Mouse (Mus musculus) heart, embryonic 10.5 days (tissue): ENCODE data around the gene Aco2. TPM values are rescaled to one million over a fixed set of nuclear protein-coding genes. Genes with fewer than 3 reads are reported as not detected.
"Not testable (repeated sequence)": the region's sequence is repeated elsewhere in the genome, so short reads cannot be mapped to it uniquely, and the experiment has no call there.

ENCODE experiments used
- DNase-seq: peaks from one replicate; pipeline ENCODE4 v3.0.0-alpha.2; 2017; ENCODE audit warnings: low spot score
- H3K27ac ChIP-seq: fragments of 300-500 bp; sonication (generic); 2 replicates; pipeline ENCODE4 v1.5.1; 2016; ENCODE audit warnings: mild to moderate bottlenecking
- H3K27me3 ChIP-seq: fragments of 300-500 bp; sonication (generic); 2 replicates; pipeline ENCODE4 v1.6.1; 2016; ENCODE audit warnings: mild to moderate bottlenecking; ENCODE audit not compliant: poor library complexity, insufficient read depth, severe bottlenecking
- H3K36me3 ChIP-seq: fragments of 300-500 bp; sonication (generic); 2 replicates; pipeline ENCODE4 v1.6.1; 2016; ENCODE audit warnings: mild to moderate bottlenecking, moderate library complexity
- H3K4me1 ChIP-seq: fragments of 300-500 bp; sonication (generic); 2 replicates; pipeline ENCODE4 v1.6.1; 2016; ENCODE audit warnings: mild to moderate bottlenecking
- H3K4me3 ChIP-seq: fragments of 300-500 bp; sonication (generic); 2 replicates; pipeline ENCODE4 v1.5.1; 2016; ENCODE audit warnings: mild to moderate bottlenecking, moderate library complexity
- H3K9me3 ChIP-seq: fragments of 300-500 bp; sonication (generic); 2 replicates; pipeline ENCODE4 v1.6.1; 2016; ENCODE audit warnings: mild to moderate bottlenecking, moderate library complexity
- WGBS: fragments of 180-500 bp; shearing (Covaris S2); methylation state at CpG from one replicate; pipeline ENCODE4 v1.1.7; 2016; 5-methylcytosine and 5-hydroxymethylcytosine counted together
- polyA plus RNA-seq: library from polyadenylated mRNA; unstranded; fragments of >200 nt; fragmentation: Nextera tagmentation; extraction: Ambion mirVana; gene quantifications from 2 replicates; pipeline ENCODE4 v1.2.1, GENCODE M21; 2016

Aco2 gene
- polyA plus RNA-seq, 1 experiment from 2014 or later, result 320 TPM

DNA sequence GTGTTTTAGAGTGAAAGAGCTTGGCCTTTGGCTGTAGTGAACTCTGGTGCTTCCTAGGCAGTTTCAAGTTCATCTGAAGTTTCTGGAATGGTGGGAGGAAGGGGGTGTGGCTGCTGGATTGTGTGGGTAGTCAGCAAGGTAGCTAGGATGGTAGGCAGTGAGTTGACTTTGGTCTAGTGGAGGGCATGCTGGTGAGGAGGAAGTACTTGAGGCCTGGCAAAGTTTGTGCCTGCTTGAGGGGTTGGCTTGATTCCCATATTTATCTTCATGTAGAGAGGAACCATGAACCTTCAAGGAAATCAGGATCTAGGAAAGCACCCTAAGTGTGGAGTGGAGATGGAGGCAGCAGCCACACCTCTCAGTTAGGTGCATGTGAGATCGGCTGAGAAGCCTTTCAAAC, 21.9 kb downstream of the Aco2 start:
- peaks cover 94% of the 10 kb centered on the region for H3K36me3 ChIP-seq
- no peak overlapping the region for H3K27ac ChIP-seq

GRCm38 (mm10) chr15:81896407-81896806, 24.3 kb downstream of the Aco2 start:
- H3K36me3 ChIP-seq, result peaks cover 91% of the 10 kb centered on the region

More for the DNA sequence above, 21.9 kb downstream of the Aco2 start:
- peaks cover 3% of the 10 kb centered on the region; the same call in 1 of the 2 replicates for H3K4me1 ChIP-seq
- DNase-seq, result no peak
- no peak overlapping the region for H3K4me3 ChIP-seq
- H3K9me3 ChIP-seq, result no peaks in the 10 kb centered on the region
- H3K27me3 ChIP-seq, result no peaks in the 10 kb centered on the region
- WGBS, result 83% methylated on average over 1 of the region's 1 CpGs

DNA sequence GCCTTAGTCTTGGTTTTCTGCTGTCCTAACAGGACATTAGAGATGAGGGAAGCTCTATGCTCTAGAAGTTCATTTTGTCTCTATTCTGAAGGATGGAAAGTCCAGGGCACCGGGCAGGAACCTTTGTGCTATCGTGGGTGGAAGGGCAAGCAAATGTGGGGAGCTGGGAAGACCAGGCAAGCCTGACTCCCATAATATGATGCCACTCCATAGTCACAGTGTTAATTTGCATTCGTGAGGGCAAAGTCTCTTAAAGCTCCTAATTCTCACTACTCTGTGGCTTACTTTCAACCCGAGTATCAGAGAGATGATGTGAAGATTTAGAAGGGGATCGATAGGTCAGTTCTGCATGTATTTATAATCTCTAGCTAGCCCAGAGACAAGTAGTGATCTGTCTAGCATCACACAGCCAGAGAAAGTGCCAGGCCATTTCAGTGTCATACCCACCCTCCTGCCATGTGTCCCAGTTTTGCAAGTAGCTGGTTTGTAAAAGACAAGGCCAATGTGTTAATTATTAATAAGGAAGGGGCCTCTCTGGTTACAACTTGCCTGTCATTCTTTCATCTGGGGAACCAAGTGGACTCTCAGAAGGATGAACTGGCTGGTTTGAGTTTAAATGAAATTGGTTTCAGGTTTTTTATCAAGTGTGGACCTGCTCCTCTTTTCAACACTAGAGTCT, 25.6 kb downstream of the Aco2 start:
- Histone ChIP-seq H3K9me3 (no peaks in the 10 kb centered on the region), H3K27ac (no peak overlapping the region), H3K36me3 (peaks cover 90% of the 10 kb centered on the region), H3K4me1 (no peaks in the 10 kb centered on the region), H3K4me3 (no peak overlapping the region), H3K27me3 (no peaks in the 10 kb centered on the region)
- DNase-seq, result no peak
- WGBS, result 87% methylated on average over 5 of the region's 5 CpGs

More at GRCm38 (mm10) chr15:81896407-81896806, 24.3 kb downstream of the Aco2 start:
- peaks cover 3% of the 10 kb centered on the region; the same call in 1 of the 2 replicates for H3K4me1 ChIP-seq
- no peak overlapping the region for H3K27ac ChIP-seq
- H3K4me3 ChIP-seq, result no peak overlapping the region
- no peaks in the 10 kb centered on the region for H3K27me3 ChIP-seq
- no peaks in the 10 kb centered on the region for H3K9me3 ChIP-seq
- no peak for DNase-seq
- 88% methylated on average over 2 of the region's 2 CpGs for WGBS

DNA sequence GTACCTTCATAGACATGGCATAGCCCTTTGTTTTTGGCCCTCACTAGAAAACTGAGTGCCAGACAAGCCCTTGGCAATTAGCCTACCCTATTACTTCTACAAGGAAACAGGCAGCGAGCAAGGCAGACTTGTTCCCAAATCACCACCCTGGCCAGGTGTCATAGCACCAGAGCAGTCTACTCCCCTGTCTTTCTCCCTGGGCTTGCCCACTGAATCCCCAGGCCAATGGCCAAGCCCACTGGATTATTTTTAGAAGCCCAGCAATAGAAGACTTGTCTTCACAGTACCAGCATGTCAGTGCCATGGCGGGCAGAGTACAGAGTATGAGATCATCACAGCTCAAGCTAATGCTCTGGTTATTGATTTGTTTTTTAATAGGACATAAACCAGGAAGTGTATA, 26.6 kb downstream of the Aco2 start:
- no peak overlapping the region for H3K27ac ChIP-seq

DNA sequence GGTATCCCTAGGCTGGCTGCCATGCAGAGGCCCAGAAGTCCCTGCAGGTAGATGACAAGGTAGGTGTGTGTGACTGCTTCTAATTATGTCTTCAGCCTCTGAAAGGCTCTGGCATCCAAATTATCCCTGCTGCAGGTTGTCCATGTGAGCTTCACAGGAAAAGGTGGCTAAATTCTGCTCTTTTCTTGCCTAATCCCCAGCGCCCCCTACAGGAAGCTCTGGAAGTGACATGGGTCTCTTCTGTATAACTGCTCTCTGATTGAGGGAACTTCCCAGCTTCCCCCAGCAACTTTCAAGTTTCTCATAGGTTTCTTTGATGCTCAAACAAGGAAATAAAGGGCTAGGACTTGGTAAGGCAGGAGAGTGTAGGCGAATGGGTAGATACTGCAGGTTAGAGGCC, 32.8 kb downstream of the Aco2 start:
- no peak for DNase-seq
- Histone ChIP-seq H3K4me3 (no peak overlapping the region), H3K4me1 (no peaks in the 10 kb centered on the region), H3K9me3 (no peaks in the 10 kb centered on the region), H3K27me3 (no peaks in the 10 kb centered on the region), H3K36me3 (peaks cover 98% of the 10 kb centered on the region), H3K27ac (no peak overlapping the region)
- WGBS, result 35% methylated on average over 2 of the region's 2 CpGs

More for the DNA sequence above, 26.6 kb downstream of the Aco2 start:
- Histone ChIP-seq H3K4me3 (no peak overlapping the region), H3K27me3 (no peaks in the 10 kb centered on the region), H3K4me1 (no peaks in the 10 kb centered on the region), H3K36me3 (peaks cover 92% of the 10 kb centered on the region), H3K9me3 (no peaks in the 10 kb centered on the region)
- no peak for DNase-seq
- WGBS, result 85% methylated on average over 2 of the region's 2 CpGs

DNA sequence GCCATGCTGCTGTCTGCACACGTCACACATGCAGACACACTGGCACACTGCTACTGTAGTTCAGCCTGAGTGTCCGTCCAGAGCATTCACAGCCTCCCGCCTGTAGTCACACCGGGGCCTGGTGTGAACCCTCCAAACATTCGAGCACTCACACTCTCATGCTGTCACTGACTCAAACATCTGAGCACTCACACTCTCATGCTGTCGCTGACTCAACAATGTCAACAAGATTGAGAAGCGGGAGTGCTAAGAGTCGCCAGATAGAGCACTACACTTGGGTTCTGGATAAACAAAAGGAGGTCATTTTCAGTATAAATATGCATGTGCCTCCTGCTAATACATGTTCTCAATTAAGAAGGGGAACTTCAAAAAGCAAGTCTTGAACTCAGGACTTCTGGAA, 35.8 kb downstream of the Aco2 start:
- DNase-seq, result no peak
- Histone ChIP-seq H3K36me3 (peaks cover 99% of the 10 kb centered on the region), H3K27me3 (no peaks in the 10 kb centered on the region), H3K4me3 (no peak overlapping the region), H3K27ac (no peak overlapping the region), H3K4me1 (0 out of 2 replicates have a peak, but pooled peaks cover 2% of the 10 kb centered on the region), H3K9me3 (no peaks in the 10 kb centered on the region)
- 90% methylated on average over 8 of the region's 8 CpGs for WGBS

DNA sequence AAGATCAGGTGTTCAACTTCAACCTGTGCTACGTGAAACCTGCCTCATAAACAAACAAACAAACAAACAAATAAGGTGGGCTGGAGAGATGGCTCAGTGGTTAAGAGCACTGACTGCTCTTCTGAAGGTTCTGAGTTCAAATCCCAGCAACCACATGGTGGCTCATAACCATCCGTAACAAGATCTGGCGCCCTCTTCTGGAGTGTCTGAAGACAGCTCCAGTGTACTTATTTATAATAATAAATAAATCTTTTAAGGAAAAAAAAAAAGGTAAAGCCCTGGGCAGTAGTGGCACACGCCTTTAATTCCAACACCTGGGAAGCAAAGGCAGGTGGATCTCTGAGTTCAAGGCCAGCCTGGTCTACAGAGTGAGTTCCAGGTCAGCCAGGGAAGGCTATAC, 36.7 kb downstream of the Aco2 start:
- 84% methylated on average over 4 of the region's 4 CpGs for WGBS
- H3K9me3 ChIP-seq, H3K27me3 ChIP-seq, DNase-seq, H3K4me3 ChIP-seq, H3K4me1 ChIP-seq, H3K27ac ChIP-seq: not testable (repeated sequence)
- H3K36me3 ChIP-seq, result peaks cover 99% of the 10 kb centered on the region

DNA sequence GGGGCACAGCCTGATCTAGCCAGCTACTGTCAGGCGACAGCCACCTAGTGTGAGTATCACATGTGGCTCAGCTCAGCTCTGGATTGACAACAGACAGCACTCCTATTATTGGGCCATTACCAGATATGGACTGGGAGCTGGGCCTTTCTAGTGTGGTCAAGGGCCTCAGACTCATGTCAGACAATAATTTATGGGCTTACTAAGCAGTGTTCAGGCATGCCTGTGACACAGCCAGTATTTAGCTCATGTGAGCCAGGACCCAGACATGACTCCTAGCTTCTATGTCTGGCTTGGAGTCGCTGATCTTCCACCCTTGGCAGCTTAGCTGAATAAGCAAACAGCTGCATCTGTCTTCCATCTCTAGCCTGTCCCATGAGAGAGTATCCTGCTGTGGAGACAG, 40.4 kb downstream of the Aco2 start:
- Histone ChIP-seq H3K36me3 (peaks cover 99% of the 10 kb centered on the region), H3K4me1 (0 out of 2 replicates have a peak, but pooled peaks cover 6% of the 10 kb centered on the region), H3K9me3 (no peaks in the 10 kb centered on the region), H3K4me3 (no peak overlapping the region), H3K27ac (no peak overlapping the region), H3K27me3 (no peaks in the 10 kb centered on the region)
- WGBS, result 67% methylated on average over 2 of the region's 2 CpGs
- DNase-seq, result no peak

DNA sequence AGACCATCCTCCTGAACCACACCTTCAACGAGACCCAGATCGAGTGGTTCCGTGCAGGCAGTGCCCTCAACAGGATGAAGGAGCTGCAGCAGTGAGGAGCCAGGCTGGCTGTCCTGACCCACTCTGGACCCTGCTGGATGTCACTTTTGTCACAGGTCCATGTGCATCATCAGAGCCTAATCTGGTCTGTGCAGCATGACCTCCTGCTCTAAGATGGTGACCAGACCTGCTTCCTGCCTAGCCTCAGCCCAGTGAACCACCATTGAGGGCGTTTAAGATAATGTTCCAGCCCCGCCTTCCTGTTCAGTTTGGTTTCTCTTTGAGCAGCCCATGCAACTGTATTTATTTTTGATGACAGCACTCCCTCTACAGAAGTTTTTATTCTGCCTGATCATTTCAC, 42.6 kb downstream of the Aco2 start:
- 70% methylated on average over 5 of the region's 5 CpGs for WGBS

GRCm38 (mm10) chr15:81915663-81916062, 43.6 kb downstream of the Aco2 start:
- DNase-seq, result no peak
- WGBS, result 75% methylated on average over 5 of the region's 5 CpGs
- Histone ChIP-seq H3K4me1 (peaks cover 6% of the 10 kb centered on the region; the same call in 1 of the 2 replicates), H3K4me3 (no peak overlapping the region), H3K36me3 (peaks cover 68% of the 10 kb centered on the region), H3K27ac (no peak overlapping the region), H3K9me3 (no peaks in the 10 kb centered on the region), H3K27me3 (no peaks in the 10 kb centered on the region)

More for the DNA sequence above, 42.6 kb downstream of the Aco2 start:
- peaks cover 78% of the 10 kb centered on the region for H3K36me3 ChIP-seq
- peaks cover 6% of the 10 kb centered on the region; the same call in 1 of the 2 replicates for H3K4me1 ChIP-seq
- H3K4me3 ChIP-seq, result no peak overlapping the region
- H3K27me3 ChIP-seq, result no peaks in the 10 kb centered on the region
- no peaks in the 10 kb centered on the region for H3K9me3 ChIP-seq
- no peak overlapping the region for H3K27ac ChIP-seq
- DNase-seq, result no peak

- H3K36me3 ChIP-seq, result peaks cover 54% of the 10 kb centered on the region
- 87% methylated on average over 12 of the region's 12 CpGs for WGBS
- no peak overlapping the region for H3K27ac ChIP-seq
- no peak for DNase-seq
- peaks cover 5% of the 10 kb centered on the region; the same call in 1 of the 2 replicates for H3K4me1 ChIP-seq
- H3K27me3 ChIP-seq, result no peaks in the 10 kb centered on the region
- H3K4me3 ChIP-seq, result no peak overlapping the region
- no peaks in the 10 kb centered on the region for H3K9me3 ChIP-seq
These were observed 45.1 kb downstream of the Aco2 start for GRCm38 (mm10) chr15:81917201-81917600.

GRCm38 (mm10) chr15:81917621-81918463, 45.7 kb downstream of the Aco2 start:
- H3K27me3 ChIP-seq, result no peaks in the 10 kb centered on the region
- H3K27ac ChIP-seq, result no peak overlapping the region
- H3K36me3 ChIP-seq, result peaks cover 51% of the 10 kb centered on the region
- no peak overlapping the region for H3K4me3 ChIP-seq
- no peaks in the 10 kb centered on the region for H3K9me3 ChIP-seq
- 57% methylated on average over 6 of the region's 6 CpGs for WGBS
- peak; percentile 88 for DNase-seq
- peaks cover 3% of the 10 kb centered on the region; the same call in 1 of the 2 replicates for H3K4me1 ChIP-seq

- H3K27me3 ChIP-seq, result no peaks in the 10 kb centered on the region
- WGBS, result 79% methylated on average over 5 of the region's 5 CpGs
- peaks cover 42% of the 10 kb centered on the region for H3K36me3 ChIP-seq
- DNase-seq, result no peak
- no peaks in the 10 kb centered on the region for H3K9me3 ChIP-seq
- peaks cover 3% of the 10 kb centered on the region; the same call in 1 of the 2 replicates for H3K4me1 ChIP-seq
- no peak overlapping the region for H3K27ac ChIP-seq
- no peak overlapping the region for H3K4me3 ChIP-seq
These were observed 47.0 kb downstream of the Aco2 start for GRCm38 (mm10) chr15:81919062-81919461.
